Mouse (Mus musculus): ENCODE data around the gene D5Ertd579e.

GRCm38 (mm10) chr5:36570546-36571245, 125.1 kb downstream of the D5Ertd579e start:
- TF ChIP-seq CTCF (IDR thresholded peaks at IDR 0.05; ENCODE audit: extremely low read depth, insufficient read length, insufficient replicate concordance, low read depth, low read length) (no peak), POLR2A (IDR thresholded peaks at IDR 0.05; ENCODE audit: low read depth, low read length) (no peak)
